Mouse (Mus musculus) E14TG2a.4 (cell line): ENCODE data around the gene Sema3f.

Experiments used
- H3K27me3 ChIP-seq: 2 replicates; pipeline ENCODE4 v1.6.1; 2014; ENCODE audit warnings: low read length, control low read depth; ENCODE audit not compliant: insufficient read depth
- H3K36me3 ChIP-seq: 2 replicates; pipeline ENCODE4 v1.6.1; 2014; ENCODE audit warnings: low read length, control low read depth; ENCODE audit not compliant: insufficient read depth
- H3K4me1 ChIP-seq: replicated peaks from 2 replicates; pipeline ENCODE4 v1.6.1; 2014; ENCODE audit warnings: low read depth, low read length, control low read depth
- H3K4me3 ChIP-seq: replicated peaks from 2 replicates; pipeline ENCODE4 v1.5.1; 2014; ENCODE audit warnings: mild to moderate bottlenecking, low read length
- H3K9me3 ChIP-seq: 2 replicates; pipeline ENCODE4 v1.6.1; 2014; ENCODE audit warnings: low read length, control low read depth
- CTCF ChIP-seq: conservative IDR thresholded peaks from 2 replicates; pipeline ENCODE4 v1.5.1; 2014; ENCODE audit warnings: low read length
- NANOG ChIP-seq: IDR thresholded peaks from 2 replicates; pipeline ENCODE4 v1.6.1; 2014; ENCODE audit warnings: borderline replicate concordance, low read length, mixed read lengths
- POU5F1 ChIP-seq: IDR thresholded peaks from 2 replicates; pipeline ENCODE4 v1.6.1; 2014; ENCODE audit warnings: low read length, borderline replicate concordance

Sema3f gene

DNA sequence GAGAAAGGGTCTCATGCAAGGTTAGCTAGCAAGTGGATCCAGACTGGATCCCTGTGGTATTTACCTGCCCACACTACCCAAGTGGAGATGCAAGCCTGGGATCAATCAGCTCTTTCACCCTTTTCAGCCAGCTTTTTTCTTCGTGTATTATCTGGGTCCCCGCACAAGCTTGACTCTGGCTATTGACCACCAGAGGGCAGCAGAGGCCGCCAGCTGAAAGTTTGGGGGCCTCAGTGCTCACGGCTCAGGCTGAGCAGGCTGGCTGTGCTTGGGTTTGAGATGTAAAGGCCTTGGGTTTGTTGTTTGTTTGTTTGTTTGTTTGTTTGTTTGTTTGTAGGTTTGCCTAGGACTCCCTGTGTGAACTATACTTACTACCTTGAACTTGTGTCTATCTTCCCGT is 64.7 kb downstream of the Sema3f start:
- no peaks in the 10 kb centered on the region for H3K36me3 ChIP-seq
- TF ChIP-seq NANOG (no peak), CTCF (peak; percentile 83)
- H3K4me1 ChIP-seq = peaks cover 52% of the 10 kb centered on the region

DNA sequence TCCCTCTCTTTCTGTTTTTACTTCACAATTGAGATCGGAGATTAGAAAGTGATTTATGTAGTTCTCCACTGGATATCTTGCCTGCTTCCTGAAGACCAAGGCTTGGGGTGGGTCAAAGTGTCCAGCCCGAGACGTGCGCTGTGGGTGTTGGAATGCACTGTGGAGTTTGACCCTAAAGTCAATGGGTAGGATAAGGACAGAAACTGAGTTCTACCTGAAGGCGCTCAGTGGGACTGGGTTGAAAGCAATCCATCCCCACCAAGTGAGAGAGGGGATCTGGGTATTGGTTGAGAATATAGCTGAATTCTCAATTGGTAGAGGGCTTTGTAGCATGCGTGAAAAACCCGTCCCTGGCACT is 65.1 kb downstream of the Sema3f start:
- Histone ChIP-seq H3K27me3 (peaks cover 12% of the 10 kb centered on the region), H3K4me1 (peaks cover 52% of the 10 kb centered on the region), H3K36me3 (no peaks in the 10 kb centered on the region), H3K9me3 (no peaks in the 10 kb centered on the region), H3K4me3 (0 out of 2 replicates have a peak overlapping the region, but pooled peaks have one; percentile 77)
- no peak for TF ChIP-seq CTCF
- TF ChIP-seq POU5F1 = no peak
- TF ChIP-seq NANOG = no peak

More for the DNA sequence above, 64.7 kb downstream of the Sema3f start:
- Histone ChIP-seq H3K27me3 (peaks cover 14% of the 10 kb centered on the region), H3K4me3 (no peak overlapping the region), H3K9me3 (no peaks in the 10 kb centered on the region)

DNA sequence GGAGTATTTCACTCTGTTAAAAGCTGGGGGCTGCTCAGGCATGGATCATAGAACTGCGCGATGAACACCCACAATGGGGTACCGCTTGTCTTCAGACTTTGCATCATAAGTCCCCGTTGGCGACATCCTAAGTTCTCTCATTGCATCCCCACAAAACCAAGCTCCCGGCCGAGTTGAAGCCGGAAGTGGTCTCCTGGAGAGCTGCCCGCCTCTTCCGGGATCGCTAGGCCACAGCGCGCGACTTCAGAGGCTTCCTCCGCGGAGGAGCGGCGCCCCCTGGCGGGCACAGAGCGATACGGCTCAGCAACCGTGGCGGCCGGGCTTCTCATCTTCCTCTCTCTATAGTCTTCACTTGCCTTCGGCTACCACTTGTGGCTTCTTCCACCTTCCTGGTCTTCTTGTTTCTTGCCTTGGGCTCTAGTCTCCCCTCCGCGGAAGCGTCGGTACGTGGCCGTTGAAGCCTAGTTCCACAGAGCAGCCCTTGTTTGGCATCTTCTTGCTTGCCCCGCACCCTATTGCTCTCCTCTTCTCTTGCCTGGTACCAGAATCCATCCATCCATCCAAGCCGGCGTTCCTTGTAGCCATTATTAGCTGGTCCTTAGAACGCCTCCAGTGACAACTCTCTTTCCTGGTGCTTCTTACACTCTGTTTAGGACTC is 65.7 kb downstream of the Sema3f start:
- Histone ChIP-seq H3K36me3 (no peaks in the 10 kb centered on the region), H3K27me3 (peaks cover 8% of the 10 kb centered on the region), H3K4me3 (peak overlapping the region; percentile 77), H3K4me1 (peaks cover 55% of the 10 kb centered on the region), H3K9me3 (no peaks in the 10 kb centered on the region)
- TF ChIP-seq CTCF (peak; percentile 56), NANOG (no peak)

DNA sequence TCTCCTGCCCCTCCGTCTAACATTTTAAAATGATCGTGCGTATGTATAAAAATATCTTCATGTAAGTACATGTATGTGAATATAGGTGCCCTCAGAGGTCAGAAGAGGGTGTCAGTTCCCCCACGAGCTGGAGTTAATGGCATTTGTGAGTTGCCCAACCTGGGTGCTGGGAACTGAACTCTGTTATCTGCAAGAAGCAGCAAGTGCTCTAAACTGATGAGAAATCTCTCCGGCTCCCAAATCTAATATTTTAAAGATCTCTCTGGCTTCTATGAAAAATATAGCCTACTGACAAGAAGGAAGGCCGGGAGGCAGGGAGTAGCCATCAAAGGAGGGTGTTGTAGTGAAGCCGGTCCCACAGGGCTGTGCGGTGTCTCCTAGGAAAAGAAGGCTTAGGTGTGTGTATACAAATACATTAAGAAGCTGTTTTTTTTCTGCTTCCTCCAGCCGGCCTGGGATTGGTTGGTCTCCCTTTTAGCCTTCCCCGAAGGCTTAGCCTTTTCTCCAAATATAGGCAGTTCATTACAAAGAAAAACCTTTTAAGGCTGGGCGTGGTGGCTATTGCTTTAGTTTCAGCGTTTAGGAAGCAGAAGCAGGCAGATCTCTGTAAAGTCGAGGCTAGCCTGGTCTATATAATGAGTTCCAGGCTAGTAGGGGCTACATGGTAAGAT is 66.6 kb downstream of the Sema3f start:
- H3K9me3 ChIP-seq = no peaks in the 10 kb centered on the region
- H3K36me3 ChIP-seq = no peaks in the 10 kb centered on the region
- H3K27me3 ChIP-seq = peaks cover 8% of the 10 kb centered on the region
- peaks cover 55% of the 10 kb centered on the region for H3K4me1 ChIP-seq
- H3K4me3 ChIP-seq = peak overlapping the region; percentile 77
- TF ChIP-seq POU5F1 (no peak), CTCF (no peak), NANOG (no peak)

DNA sequence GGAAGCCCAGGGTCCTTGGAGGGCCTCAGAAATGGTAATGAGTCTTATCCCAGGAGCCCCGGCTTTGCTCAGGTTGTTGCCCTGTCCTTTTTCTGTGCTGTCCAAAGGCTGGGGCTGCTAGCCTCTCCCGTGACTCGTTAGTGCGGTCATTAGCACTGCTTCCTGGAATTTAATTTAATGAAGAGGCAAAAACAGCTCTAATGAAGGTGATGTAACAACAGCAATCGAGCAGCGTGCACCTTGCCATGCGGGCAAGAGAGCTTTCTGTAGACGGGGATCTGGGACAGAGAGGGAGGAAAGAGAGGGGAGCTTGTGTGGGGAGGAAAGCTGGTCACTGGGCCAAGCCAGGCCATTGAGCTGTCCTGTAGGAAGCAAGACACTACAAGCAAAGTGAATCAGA is 68.6 kb downstream of the Sema3f start:
- peaks cover 62% of the 10 kb centered on the region for H3K4me1 ChIP-seq
- H3K36me3 ChIP-seq = no peaks in the 10 kb centered on the region
- H3K9me3 ChIP-seq = no peaks in the 10 kb centered on the region
- no peak for TF ChIP-seq CTCF
- TF ChIP-seq NANOG = no peak
- no peak for TF ChIP-seq POU5F1
- peak overlapping the region; percentile 52; the same call in 1 of the 2 replicates for H3K4me3 ChIP-seq
- peaks cover 8% of the 10 kb centered on the region for H3K27me3 ChIP-seq

DNA sequence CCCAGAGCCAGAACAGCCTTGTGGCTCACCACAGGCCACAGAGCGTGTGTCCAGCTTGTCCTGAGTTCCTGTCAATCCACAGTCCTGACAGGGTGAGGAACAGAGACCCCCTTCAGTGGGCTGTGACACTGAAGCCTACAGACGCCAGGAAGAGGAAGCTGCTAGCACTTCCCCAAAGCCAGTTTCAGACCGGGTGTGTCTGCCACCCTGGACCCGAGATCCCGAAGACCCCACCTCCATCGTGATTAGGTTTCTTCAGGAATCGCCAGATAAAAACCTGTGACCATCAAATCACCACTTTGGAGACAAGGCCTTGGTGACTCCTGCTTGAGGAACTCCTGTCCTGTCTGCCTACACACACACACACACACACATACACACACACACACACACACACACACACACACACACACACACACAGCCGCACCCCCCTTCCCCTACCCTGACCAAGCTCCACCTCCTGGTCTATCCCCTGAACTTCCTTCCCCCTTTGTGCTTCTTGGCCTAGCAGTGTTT is 70.0 kb downstream of the Sema3f start:
- Histone ChIP-seq H3K4me3 (peak overlapping the region; percentile 52), H3K36me3 (no peaks in the 10 kb centered on the region), H3K9me3 (no peaks in the 10 kb centered on the region), H3K27me3 (peaks cover 7% of the 10 kb centered on the region), H3K4me1 (peaks cover 70% of the 10 kb centered on the region)
- TF ChIP-seq NANOG (no peak), POU5F1 (no peak), CTCF (no peak)

DNA sequence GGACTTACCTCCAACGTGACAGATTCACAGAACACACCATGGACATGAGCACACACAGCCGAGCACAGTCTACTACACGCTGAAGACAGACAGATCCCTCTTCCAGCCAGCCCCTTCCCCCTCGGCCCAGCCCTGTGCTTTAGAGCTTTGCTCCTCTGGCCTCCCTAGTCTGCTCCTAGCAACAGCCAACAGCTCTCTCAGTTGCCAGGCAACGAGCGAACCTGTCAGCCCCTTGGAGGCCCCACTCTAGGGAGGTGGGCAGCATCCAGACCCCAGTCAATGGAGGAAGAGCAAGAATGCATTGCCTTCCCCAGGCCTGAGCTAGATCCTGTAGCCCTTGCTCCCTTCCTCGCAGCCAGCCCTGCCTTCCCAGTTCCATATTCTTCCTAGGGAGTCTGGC is 73.2 kb downstream of the Sema3f start:
- Histone ChIP-seq H3K9me3 (no peaks in the 10 kb centered on the region), H3K36me3 (peaks cover 9% of the 10 kb centered on the region), H3K4me1 (peaks cover 67% of the 10 kb centered on the region), H3K27me3 (peaks cover 16% of the 10 kb centered on the region), H3K4me3 (no peak overlapping the region)
- TF ChIP-seq POU5F1 (no peak), CTCF (no peak), NANOG (no peak)

DNA sequence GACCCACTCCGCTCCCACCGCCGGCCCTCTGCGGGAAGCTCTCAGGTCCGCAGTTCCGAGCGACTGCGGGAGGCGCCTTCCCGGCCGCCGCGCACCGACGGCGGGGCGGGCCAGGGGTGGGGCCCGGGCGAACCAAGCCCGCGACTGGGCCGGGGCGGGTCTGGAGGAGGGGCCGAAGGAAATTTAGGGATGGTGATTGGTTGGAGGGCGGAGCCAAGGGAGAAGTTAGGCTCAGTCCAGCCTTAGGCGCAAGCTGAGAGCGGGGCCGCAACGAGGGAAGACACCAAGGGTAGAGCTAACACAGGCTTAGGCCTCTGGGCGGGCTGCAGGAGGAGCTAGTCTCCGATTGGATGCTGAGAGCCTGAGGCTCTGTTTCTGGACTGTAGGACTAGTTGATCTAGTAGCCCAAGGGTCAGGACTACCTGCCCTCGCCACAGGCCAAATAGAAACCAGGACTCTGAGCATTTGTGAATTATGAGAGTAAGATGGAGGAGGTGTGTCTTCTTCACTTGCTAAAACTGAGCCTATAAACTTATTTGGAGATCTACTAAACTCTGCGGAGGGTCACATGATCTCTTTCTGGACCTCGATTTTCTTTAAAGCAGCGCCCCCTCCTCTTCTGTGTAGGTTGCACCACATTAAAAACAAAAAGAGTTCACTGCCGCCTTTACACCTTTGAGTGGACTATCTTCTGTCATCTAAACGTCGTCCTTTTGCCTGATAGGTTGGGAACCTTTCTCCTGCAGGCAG is 74.8 kb downstream of the Sema3f start, which contains the start of gene Gnai2:
Gene Gnai2 (minus strand): TSS at position 89 of the 750 bp plus-strand sequence.
- H3K36me3 ChIP-seq = peaks cover 15% of the 10 kb centered on the region
- H3K4me3 ChIP-seq = peak within 1 kb of the TSS; percentile 88
- H3K9me3 ChIP-seq = no peaks in the 10 kb centered on the region
- peaks cover 66% of the 10 kb centered on the region for H3K4me1 ChIP-seq
- peaks cover 24% of the 10 kb centered on the region for H3K27me3 ChIP-seq
- TF ChIP-seq NANOG = no peak
- no peak for TF ChIP-seq POU5F1
